Mouse (Mus musculus): ENCODE results near the gene Samd14.

The Samd14 gene

DNA sequence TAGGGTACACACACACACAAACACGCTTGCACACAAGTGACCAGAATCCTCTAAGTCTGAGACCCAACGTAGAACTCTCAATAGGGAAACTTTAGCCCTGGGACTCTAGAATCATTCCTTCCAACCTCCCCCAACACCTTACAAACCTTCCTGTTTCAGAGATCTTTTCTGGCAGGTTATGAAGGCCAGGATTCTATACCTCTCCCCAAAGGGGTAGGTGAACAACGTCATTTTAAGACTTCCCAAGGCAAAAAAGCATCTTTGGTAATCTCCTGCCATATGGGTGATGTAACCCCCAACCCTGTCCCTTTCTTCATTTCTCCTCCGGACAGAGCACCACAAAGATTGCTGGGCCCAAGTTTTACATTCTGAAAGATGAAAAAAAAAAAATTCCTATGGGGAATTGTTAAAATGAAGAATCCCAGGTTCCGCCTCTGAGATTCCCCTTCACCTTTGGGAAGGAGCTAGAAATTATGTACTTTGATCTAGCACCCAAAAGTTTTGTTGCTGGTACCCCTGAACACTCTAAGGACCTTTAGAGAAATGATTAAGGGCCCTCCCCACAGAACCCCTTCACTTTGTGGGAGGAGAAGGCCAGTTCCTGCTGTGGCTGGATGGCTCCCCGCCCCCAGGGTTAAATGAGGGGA is 19.5 kb upstream of the Samd14 start:
- DNase-seq (ENCODE audit: low read depth), result no peak

DNA sequence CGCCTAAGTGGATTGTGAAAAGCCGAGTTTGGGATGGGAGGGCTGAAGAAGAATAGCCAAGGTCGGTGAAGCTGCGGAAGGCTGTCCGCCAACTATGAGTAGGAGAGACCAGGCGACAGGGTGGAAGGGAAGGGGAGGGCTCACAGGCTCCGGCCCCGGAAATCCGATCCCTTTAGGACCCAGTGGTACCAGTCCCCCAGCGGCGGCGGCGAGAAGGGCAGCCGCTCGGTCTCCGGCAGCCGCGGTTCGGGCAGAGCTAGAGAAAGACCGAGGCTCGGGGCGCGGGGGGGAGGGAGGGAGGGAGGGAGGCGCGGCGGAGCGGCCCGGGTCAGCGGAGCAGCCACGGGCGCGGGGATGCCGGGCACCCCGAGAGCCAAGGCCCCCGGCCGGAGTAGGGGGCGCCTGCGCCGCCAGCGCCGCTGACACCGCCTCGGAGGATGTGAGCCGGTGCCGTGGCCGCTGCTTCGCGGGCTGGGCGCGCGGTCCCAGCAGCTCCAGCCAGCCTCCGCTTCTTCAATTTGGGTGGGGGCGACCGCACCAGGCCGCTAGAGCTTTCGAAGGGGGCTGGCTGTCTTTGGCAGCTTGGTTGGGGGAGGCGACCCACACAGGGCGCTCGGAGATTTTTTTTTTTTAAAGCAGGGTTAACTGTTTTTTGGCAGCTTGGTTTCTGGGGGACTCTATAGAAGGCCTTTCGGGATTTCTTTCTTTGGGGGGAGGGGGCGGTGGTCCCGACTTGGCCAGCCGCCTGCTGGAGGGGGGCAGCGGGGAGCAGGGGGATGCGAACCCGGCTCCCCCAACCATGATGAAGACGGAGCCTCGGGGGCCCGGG is 18.7 kb upstream of the Samd14 start, which contains the start of gene Ppp1r9b:
Ppp1r9b (plus strand) TSS at position 287 of the 829 bp plus-strand sequence.
- DNase-seq (ENCODE audit: low read depth), result peak; percentile 77

DNA sequence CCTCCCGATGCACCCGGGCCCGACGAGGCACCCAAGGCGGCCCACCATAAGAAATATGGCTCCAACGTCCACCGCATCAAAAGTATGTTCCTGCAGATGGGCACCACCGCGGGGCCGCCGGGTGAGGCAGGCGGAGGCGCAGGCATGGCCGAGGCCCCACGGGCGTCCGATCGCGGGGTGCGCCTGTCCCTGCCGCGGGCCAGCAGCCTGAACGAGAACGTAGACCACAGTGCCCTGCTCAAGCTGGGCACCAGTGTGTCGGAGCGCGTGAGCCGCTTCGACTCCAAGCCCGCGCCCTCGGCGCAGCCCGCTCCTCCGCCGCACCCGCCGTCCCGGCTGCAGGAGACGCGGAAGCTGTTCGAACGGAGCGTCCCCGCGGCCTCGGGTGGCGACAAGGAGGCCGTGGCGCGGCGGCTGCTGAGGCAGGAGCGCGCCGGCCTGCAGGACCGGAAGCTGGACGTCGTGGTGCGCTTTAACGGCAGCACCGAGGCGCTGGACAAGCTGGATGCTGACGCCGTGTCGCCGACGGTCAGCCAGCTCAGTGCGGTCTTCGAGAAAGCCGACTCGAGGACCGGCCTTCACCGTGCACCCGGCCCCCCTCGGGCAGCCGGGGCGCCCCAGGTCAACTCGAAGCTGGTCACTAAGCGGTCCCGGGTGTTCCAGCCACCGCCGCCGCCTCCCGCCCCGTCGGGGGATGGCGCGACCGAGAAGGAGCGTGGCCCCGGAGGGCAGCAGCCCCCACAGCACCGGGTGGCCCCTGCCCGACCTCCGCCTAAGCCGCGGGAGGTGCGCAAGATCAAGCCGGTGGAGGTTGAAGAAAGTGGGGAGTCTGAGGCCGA is 17.8 kb upstream of the Samd14 start:
- DNase-seq (ENCODE audit: low read depth), result no peak

DNA sequence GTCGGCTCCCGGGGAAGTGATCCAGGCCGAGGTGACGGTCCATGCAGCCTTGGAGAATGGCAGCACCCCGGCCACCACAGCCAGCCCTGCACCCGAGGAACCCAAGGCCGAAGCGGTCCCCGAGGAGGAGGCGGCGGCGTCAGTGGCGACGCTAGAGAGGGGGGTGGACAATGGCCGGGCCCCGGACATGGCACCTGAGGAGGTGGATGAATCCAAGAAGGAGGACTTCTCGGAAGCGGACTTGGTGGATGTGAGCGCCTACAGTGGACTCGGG is 17.3 kb upstream of the Samd14 start:
- no peak for DNase-seq (ENCODE audit: low read depth)

DNA sequence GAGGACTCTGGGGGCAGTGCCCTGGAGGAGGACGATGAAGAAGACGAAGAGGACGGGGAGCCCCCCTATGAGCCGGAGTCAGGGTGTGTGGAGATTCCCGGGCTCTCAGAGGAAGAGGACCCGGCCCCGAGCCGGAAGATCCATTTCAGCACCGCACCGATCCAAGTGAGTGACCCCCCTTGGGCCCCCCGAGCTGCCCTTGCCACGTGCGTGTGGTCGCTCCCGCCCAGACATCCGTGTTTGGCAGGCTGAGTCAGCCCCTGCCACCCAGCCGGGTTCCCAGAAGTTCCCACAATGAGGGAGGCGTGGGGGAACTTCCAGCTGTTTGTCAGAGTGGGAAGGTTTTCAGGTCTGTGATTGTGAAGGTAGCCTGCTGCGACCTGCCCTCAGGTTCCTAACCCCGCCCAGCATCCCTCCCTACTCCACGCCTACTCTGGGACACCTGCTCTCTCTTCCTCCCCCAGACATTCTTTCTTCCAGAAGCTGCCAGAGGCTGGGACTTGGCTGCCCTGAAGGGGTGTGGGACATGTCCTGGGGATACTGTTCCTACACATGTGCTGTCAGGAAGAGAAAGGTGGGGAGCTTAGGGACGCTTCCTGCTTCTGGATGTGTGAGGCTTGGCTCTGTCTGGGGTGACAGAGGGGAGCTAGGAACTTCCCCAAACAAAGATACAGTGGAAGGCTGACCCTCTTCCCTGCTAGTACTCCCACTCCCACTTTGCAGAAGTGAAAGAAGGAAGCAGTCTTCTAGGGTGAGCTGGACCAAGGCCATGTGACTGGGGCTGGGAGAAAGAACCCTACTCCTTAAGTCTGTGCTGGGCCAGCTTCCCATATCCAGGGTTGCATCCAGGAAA is 16.7 kb upstream of the Samd14 start:
- DNase-seq (ENCODE audit: low read depth), result no peak

DNA sequence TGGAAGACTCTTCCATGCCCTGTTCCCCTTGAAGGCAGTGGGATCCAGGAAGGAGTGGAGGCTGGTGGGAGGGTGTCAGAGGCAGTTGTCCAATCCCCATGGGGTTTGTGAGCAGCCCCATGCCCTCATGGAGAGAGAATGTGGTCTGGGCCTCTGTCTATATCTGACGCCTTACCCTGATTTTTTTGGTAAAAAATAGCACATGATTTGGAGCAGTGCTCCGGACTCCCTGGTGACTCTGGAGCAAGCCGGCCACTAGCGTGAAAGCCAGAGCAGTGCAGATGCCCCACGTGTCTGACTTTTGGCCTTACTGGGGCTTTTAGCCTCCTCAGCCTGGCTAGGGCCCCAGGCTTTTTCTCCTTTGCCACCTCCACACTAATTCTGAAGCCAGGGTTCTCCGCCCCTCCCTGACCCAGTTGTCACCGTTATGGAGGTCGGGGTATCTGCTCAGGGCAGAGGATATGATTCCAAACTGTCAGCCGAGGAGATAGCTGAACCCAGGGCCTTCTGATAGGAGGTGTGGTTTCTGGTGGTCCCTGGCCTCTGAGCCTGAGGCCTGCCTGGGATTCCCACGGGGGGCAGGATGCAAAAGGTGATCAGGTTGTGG is 15.4 kb upstream of the Samd14 start:
- no peak for DNase-seq (ENCODE audit: low read depth)

DNA sequence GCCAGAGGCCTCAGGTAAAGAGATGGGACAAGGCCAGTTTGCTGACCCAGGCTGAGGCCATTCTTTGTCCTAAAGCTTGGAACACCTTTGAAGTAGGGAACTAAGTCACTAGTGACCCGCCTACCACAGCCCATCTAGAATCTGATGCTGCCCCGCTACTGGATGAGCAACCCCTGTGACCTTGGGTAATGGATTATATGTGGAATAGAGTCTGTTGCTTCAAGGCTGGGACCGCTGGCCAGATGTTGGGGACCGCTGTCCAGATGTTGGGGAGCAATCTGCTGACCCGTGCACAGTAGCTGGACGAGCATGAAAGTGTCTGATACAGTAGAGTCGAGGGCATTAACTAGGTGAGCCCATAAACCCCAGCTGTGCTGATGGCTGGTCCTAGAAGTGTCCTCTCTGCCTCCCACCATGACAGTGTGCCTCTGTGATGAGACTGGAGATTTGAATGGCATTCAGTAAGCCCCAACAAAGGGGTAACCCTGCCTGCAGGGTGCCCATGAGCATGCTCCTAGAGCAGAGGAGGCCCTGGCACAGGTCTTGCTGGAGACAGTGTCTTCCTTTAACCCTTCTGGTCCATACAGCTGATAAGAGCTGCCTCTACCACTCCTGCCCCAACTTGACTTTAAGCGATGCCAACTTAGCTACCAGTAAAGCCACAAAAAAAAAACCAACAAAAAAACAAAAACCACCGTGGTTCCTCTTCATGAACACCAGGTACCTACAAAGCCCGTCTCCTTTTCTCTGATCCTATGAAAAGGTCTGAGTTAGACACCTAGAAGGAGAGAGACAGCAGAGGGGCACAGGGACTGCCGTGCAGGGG is 14.5 kb upstream of the Samd14 start:
- no peak for DNase-seq (ENCODE audit: low read depth)

DNA sequence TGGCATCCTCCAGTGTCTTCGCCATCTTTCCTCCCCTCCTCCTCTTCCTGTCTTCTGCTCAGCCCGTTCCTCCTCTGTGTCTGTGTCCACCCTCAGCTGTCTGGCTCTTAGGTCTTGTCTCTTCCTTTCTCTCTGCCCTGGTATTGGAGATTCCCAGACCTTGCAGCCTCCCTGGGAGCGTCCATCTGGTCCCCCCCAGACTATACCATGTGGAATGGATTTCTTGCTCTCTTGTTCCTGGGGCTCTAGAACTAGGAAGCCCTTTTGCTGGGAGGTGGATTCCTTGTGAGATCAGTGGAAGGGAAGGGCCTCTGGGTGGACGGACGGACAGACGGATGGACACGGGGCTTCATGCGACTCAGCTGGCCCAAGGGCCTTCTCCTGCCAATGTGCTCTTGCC is 13.6 kb upstream of the Samd14 start:
- no peak for DNase-seq (ENCODE audit: low read depth)

DNA sequence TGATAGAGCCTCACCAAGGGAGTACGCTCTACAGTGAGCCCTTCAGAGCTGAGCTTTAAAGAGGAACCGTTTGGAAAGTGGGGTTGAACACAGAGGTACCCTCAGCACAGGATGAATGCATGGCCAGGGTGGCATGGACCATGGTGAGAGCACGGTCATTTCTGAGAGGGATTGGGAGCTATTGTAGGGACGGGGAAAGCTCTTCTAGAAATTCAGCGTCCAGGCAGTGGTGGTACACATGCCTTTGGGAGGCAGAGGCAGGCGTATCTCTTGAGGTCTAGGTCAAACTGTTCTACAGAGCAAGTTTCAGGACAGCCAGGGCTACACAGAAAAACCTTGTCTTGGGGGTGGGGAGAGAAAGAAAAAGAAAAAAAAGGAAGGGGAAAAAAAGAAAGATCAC is 12.7 kb upstream of the Samd14 start:
- DNase-seq (ENCODE audit: low read depth), result no peak

DNA sequence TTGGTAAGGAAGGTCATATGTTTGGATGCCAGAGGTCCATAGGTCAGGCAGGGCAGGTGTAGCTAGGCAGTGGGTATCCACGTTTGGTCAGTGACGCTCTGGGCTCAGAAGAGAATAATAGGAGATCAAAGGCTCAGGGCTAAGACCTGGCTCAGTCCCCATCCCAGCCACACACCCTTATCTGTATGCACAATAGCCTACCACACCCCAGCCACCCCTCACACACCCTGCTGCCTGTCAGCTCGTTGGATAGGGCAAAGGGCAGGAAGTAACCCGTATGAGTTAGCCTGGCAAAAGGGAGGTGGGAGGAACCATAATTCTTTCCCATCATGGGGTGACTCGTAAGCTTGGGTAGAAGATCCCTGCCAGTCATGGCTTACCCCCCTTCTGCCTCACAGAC is 12.1 kb upstream of the Samd14 start:
- DNase-seq (ENCODE audit: low read depth), result no peak

DNA sequence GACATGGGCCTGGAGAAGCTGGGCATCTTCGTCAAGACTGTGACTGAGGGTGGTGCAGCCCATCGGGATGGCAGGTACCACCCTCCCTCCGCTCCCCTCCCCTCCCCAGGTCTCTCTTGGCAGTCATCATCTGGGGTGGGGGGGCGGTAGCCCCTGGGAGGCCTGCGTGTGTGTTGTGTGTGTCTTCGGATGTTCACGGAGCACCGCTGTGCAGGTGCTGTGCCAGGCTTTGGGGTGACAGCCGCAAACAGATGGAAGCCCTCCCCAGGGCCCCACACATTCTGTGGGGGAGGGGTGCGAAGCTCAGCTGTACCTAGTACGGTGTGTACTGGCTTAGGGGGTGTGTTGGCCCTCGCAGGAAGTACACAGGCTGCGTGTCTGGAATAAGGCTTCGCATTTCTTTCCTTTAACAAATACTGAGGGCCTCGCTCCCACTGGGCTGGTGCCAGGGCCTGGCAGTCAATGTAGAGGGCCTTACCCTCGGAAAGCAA is 11.6 kb upstream of the Samd14 start:
- DNase-seq (ENCODE audit: low read depth), result no peak

DNA sequence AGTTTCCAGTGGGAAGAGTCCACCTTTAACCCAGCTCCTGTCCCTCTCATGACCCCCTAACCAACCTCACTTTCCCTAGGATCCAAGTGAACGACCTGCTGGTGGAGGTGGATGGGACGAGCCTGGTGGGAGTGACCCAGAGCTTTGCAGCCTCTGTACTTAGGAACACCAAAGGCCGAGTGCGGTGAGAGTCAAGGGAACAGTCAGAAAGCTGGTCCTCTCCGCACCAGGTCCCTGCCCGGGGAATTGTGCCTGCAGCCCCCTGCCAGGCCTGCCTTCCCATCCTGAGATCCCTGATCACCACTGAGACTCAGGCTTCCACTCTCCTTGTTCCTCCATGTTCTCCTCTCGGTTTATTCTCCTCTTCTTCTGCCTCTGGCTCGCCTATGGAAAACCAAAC is 9.6 kb upstream of the Samd14 start:
- no peak for DNase-seq (ENCODE audit: low read depth)

DNA sequence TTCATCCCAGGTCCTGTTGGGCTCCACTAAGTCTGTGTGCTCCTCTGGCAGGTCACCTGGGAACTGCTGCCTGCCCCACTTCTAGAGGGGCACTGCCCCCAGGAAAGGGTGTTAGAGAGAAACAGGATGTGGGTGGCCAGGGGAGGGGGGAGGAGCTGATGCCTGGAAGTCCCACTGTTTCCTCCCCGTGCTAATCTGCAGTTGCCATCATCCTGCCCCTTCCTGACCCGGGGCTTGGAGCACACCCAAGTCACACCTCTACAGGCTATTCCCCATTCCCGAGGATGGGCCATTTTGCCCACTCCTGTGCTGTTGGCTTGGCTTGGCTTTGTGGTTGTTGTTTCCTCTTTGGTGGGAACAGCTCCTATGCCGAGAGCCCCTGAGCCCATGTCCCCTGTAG is 9.1 kb upstream of the Samd14 start:
- DNase-seq (ENCODE audit: low read depth), result no peak

DNA sequence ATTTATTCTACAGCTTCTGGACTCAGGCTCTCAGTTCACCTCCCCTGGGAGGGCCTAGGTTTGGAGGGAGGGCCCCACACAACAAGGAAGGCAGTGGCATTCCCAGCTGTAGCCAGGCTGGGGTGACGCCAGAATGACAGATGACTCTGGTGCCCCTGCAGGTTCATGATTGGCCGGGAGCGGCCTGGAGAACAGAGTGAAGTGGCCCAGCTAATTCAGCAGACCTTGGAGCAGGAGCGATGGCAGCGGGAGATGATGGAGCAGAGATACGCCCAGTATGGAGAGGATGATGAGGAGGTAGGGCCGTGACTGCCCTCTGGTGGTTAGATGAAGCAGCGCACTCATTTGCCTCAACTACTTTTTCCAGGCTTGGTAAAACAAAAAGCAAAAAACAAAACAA is 8.6 kb upstream of the Samd14 start:
- DNase-seq (ENCODE audit: low read depth), result no peak

DNA sequence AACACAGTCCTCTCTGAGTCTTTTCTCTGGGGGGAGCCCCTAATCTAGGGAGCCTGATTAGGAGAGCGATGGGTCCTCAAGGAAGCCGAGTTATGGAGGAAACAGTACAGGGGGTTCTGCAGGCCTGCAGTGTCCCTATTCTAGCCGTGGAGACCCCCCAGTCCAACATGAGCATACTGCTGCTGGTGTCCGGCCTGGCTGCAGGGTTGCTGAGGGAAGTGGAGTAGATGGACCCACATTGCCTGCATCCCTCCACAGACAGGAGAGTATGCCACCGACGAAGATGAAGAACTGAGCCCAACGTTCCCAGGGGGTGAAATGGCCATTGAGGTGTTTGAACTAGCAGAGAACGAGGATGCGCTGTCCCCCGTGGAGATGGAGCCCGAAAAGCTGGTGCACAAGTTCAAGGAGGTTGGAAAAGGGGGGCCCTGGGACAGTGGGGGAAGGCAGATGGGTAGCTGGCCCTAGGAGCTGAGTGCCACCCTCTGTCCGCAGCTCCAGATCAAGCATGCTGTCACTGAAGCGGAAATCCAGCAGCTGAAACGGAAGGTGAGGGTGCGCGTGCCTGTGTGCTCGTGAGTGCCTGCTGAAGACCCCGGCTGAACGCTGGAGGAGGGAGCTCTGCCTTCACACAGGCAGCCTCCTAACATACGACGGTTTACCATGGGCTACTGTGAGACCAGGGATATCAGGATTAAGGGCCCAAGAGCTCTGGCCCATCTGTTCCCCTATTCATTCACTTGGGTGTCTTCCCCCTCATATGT is 7.9 kb upstream of the Samd14 start:
- DNase-seq (ENCODE audit: low read depth), result no peak

DNA sequence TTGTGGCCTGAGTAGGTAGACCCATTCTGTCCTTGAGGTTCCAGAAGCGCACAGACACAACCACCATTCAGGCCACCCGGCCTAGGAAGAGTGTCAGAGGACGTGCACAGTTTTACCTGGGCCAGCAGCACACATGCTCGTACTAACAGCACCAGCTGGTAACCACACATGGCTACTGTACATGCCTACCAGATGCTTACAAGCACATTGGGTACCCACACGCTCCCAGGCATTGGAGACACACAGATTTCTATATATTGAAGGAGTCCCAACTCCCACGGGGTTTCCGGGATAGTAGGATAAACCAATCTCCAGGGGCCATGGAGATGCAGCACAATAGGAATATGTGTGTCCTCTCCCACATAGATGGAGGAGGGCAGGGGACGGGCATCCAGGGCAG is 7.0 kb upstream of the Samd14 start:
- DNase-seq (ENCODE audit: low read depth), result no peak

DNA sequence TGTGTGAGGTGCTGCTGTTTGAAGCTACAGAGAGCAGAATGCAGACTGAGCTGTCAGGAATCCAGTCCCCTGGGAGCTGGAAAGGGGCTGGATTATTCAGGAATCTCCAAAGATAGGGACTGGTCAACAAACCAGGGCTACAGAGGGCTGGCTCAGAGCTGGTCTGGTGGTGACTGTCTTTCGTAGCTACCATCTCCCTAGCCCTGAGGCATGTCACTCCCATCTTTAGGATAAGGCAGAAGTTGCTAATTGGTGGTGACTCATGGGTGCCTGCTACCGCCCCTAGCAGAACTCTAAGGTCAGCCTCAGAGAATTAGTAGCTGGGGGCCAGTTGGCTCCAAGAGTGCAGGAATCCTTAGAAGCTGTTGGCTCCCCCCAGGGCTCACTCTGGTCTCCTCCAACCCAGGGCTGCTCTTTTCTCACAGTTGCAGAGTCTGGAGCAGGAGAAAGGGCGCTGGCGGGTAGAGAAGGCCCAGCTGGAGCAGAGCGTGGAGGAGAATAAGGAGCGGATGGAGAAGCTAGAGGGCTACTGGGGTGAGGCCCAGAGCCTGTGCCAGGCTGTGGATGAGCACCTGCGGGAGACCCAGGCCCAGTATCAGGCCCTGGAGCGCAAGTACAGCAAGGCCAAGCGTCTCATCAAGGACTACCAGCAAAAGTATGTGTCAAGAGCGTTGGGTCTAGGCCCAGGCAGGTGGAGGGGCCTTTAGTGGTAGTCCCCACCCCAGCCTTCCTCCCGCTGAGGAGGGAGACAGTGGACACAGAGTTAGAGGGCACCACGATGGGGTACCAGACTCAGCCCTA is 5.3 kb upstream of the Samd14 start:
- no peak for DNase-seq (ENCODE audit: low read depth)

DNA sequence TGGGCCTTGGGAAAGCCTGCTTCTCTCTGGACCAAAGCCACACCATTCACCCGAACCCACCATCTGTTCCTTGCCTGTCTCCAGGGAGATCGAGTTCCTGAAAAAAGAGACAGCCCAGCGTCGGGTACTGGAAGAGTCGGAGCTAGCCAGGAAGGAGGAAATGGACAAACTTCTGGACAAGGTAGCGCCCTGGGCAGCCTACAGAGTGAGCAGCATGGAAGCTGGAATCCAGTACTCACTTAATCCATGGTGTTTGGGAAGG is 4.8 kb upstream of the Samd14 start:
- no peak for DNase-seq (ENCODE audit: low read depth)

DNA sequence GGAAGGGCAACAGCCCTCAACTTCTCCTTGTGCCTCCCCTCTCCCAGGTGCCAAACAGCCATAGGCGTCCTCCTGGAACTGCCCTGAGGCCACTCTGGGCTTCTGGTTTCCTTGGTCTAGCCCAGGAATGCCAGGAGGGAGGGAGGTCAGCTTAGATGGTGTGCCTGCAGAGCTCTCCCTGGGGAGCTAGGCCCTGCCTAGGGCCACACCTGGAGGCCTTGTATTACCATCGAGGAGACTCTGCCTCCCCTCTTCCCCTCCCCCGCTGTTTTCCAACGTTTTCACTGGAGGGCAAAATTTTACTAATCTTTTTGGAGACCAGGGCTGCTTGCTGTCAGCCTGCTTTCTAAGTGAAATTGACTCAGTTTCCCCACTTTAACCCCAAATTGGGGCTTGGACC is 3.6 kb upstream of the Samd14 start:
- DNase-seq (ENCODE audit: low read depth), result no peak
